Mouse (Mus musculus): Measurements from ENCODE around the gene Adgrl3. TPM values are rescaled to one million over a fixed set of nuclear protein-coding genes. Genes with fewer than 3 reads are reported as not detected.

Gene Adgrl3
- polyA plus RNA-seq, 1 experiment from 2014 or later, result 62.9 TPM

GRCm38 (mm10) chr5:81043875-81044274 is 23.9 kb downstream of the Adgrl3 start:
- ATAC-seq (ENCODE audit: insufficient number of reproducible peaks, insufficient read depth, low FRiP score, low TSS enrichment, low read depth), result no peak
- Histone ChIP-seq H3K36me3 (no peaks in the 10 kb centered on the region), H3K4me1 (replicated peaks) (no peaks in the 10 kb centered on the region), H3K9me3 (no peaks in the 10 kb centered on the region), H3K27me3 (no peaks in the 10 kb centered on the region), H3K27ac (no peak overlapping the region), H3K9ac (replicated peaks) (no peak overlapping the region), H3K4me2 (no peak overlapping the region), H3K4me3 (replicated peaks) (no peak overlapping the region)

- 87% methylated on average over 4 of the region's 4 CpGs for WGBS
- Histone ChIP-seq H3K27me3 (no peaks in the 10 kb centered on the region), H3K4me1 (replicated peaks) (no peaks in the 10 kb centered on the region), H3K4me3 (replicated peaks) (no peak overlapping the region), H3K27ac (no peak overlapping the region), H3K4me2 (no peak overlapping the region), H3K9me3 (no peaks in the 10 kb centered on the region), H3K9ac (replicated peaks) (no peak overlapping the region), H3K36me3 (no peaks in the 10 kb centered on the region)
- no peak for ATAC-seq (ENCODE audit: insufficient number of reproducible peaks, insufficient read depth, low FRiP score, low TSS enrichment, low read depth)
Observed at GRCm38 (mm10) chr5:81046128-81046527, 26.2 kb downstream of the Adgrl3 start.

- Histone ChIP-seq H3K4me3 (replicated peaks) (no peak overlapping the region), H3K9me3 (no peaks in the 10 kb centered on the region), H3K4me1 (replicated peaks) (no peaks in the 10 kb centered on the region; the same call in 1 of the 2 replicates), H3K9ac (replicated peaks) (no peak overlapping the region), H3K36me3 (no peaks in the 10 kb centered on the region), H3K4me2 (no peak overlapping the region), H3K27me3 (no peaks in the 10 kb centered on the region), H3K27ac (no peak overlapping the region)
- ATAC-seq (ENCODE audit: insufficient number of reproducible peaks, insufficient read depth, low FRiP score, low TSS enrichment, low read depth), result no peak
- WGBS, result 74% methylated on average over 4 of the region's 4 CpGs
Observed at GRCm38 (mm10) chr5:81054628-81055027, 34.7 kb downstream of the Adgrl3 start.

GRCm38 (mm10) chr5:81055253-81055652 is 35.3 kb downstream of the Adgrl3 start:
- Histone ChIP-seq H3K36me3 (no peaks in the 10 kb centered on the region), H3K27ac (no peak overlapping the region), H3K9ac (replicated peaks) (no peak overlapping the region), H3K4me1 (replicated peaks) (no peaks in the 10 kb centered on the region; the same call in 1 of the 2 replicates), H3K9me3 (no peaks in the 10 kb centered on the region), H3K4me2 (no peak overlapping the region), H3K27me3 (no peaks in the 10 kb centered on the region), H3K4me3 (replicated peaks) (no peak overlapping the region)
- WGBS, result 84% methylated on average over 2 of the region's 2 CpGs
- ATAC-seq (ENCODE audit: insufficient number of reproducible peaks, insufficient read depth, low FRiP score, low TSS enrichment, low read depth), result no peak

- Histone ChIP-seq H3K27me3 (no peaks in the 10 kb centered on the region), H3K4me2 (no peak overlapping the region), H3K27ac (no peak overlapping the region), H3K4me1 (replicated peaks) (peaks cover 6% of the 10 kb centered on the region; the same call in 1 of the 2 replicates), H3K36me3 (no peaks in the 10 kb centered on the region), H3K9ac (replicated peaks) (no peak overlapping the region), H3K4me3 (replicated peaks) (no peak overlapping the region), H3K9me3 (no peaks in the 10 kb centered on the region)
- 65% methylated on average over 2 of the region's 2 CpGs for WGBS
- no peak for ATAC-seq (ENCODE audit: insufficient number of reproducible peaks, insufficient read depth, low FRiP score, low TSS enrichment, low read depth)
Observed at GRCm38 (mm10) chr5:81058122-81058521, 38.2 kb downstream of the Adgrl3 start.

DNA sequence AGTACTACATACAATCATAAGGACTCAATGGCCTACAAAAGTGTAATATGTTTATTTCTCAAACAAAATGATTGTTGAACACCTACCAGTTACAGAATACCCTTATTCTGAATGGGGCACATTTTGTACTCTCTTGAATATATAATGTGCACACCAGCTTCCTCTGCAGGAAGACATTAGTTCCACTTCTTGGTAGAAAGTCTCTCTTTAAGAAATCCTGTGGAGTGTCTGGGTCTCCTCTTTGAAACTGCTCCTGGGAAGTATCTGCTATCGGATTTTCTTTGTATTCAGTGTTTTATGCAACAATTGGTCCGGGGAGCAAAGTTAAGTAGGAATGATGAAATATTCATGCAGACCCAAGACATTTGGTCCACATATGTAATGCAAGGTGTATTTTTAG is 41.0 kb downstream of the Adgrl3 start:
- H3K4me3 ChIP-seq (replicated peaks), result no peak overlapping the region
- H3K4me2 ChIP-seq, result no peak overlapping the region
- no peaks in the 10 kb centered on the region for H3K9me3 ChIP-seq
- H3K27me3 ChIP-seq, result no peaks in the 10 kb centered on the region
- no peak overlapping the region for H3K9ac ChIP-seq (replicated peaks)
- ATAC-seq (ENCODE audit: insufficient number of reproducible peaks, insufficient read depth, low FRiP score, low TSS enrichment, low read depth), result no peak
- H3K4me1 ChIP-seq (replicated peaks), result peaks cover 6% of the 10 kb centered on the region; the same call in 1 of the 2 replicates
- WGBS, result 68% methylated on average over 2 of the region's 2 CpGs
- no peaks in the 10 kb centered on the region for H3K36me3 ChIP-seq
- H3K27ac ChIP-seq, result no peak overlapping the region

GRCm38 (mm10) chr5:81061386-81061785 is 41.4 kb downstream of the Adgrl3 start:
- H3K4me1 ChIP-seq (replicated peaks), result peaks cover 6% of the 10 kb centered on the region; the same call in 1 of the 2 replicates
- H3K27ac ChIP-seq, result no peak overlapping the region
- H3K4me2 ChIP-seq, result no peak overlapping the region
- no peaks in the 10 kb centered on the region for H3K36me3 ChIP-seq
- no peak overlapping the region for H3K9ac ChIP-seq (replicated peaks)
- ATAC-seq (ENCODE audit: insufficient number of reproducible peaks, insufficient read depth, low FRiP score, low TSS enrichment, low read depth), result no peak
- no peak overlapping the region for H3K4me3 ChIP-seq (replicated peaks)
- H3K27me3 ChIP-seq, result no peaks in the 10 kb centered on the region
- no peaks in the 10 kb centered on the region for H3K9me3 ChIP-seq

- no peak for ATAC-seq (ENCODE audit: insufficient number of reproducible peaks, insufficient read depth, low FRiP score, low TSS enrichment, low read depth)
- 90% methylated on average over 2 of the region's 2 CpGs for WGBS
- Histone ChIP-seq H3K27me3 (no peaks in the 10 kb centered on the region), H3K36me3 (no peaks in the 10 kb centered on the region), H3K9me3 (no peaks in the 10 kb centered on the region), H3K4me1 (replicated peaks) (peaks cover 18% of the 10 kb centered on the region; the same call in 1 of the 2 replicates), H3K9ac (replicated peaks) (no peak overlapping the region), H3K4me3 (replicated peaks) (no peak overlapping the region), H3K4me2 (no peak overlapping the region), H3K27ac (no peak overlapping the region)
Observed at GRCm38 (mm10) chr5:81064026-81064425, 44.1 kb downstream of the Adgrl3 start.

DNA sequence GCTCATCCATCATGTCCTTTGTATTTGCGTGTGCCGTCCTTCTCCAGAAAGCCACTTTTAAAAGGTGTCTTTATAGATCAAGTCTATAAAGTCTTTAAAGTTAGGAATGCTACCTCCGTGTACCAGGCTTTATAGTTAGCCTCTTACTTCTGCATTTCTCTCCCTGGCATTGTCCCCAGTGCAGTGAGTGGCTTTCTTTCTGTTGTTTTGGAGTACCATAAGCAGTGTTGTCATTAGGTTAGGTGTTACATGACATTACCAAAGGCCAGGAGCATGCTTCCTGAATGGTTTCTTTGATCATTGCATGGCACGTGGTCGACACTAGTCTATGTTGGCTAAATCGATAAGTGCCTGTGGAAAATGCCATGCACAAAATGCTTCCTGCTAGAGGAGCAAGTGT is 48.2 kb downstream of the Adgrl3 start:
- Histone ChIP-seq H3K4me1 (replicated peaks) (peaks cover 12% of the 10 kb centered on the region; the same call in 1 of the 2 replicates), H3K9ac (replicated peaks) (no peak overlapping the region), H3K27ac (no peak overlapping the region), H3K9me3 (no peaks in the 10 kb centered on the region), H3K36me3 (no peaks in the 10 kb centered on the region), H3K4me3 (replicated peaks) (no peak overlapping the region), H3K27me3 (no peaks in the 10 kb centered on the region), H3K4me2 (no peak overlapping the region)
- no peak for ATAC-seq (ENCODE audit: insufficient number of reproducible peaks, insufficient read depth, low FRiP score, low TSS enrichment, low read depth)
- 22% methylated on average over 6 of the region's 6 CpGs for WGBS

DNA sequence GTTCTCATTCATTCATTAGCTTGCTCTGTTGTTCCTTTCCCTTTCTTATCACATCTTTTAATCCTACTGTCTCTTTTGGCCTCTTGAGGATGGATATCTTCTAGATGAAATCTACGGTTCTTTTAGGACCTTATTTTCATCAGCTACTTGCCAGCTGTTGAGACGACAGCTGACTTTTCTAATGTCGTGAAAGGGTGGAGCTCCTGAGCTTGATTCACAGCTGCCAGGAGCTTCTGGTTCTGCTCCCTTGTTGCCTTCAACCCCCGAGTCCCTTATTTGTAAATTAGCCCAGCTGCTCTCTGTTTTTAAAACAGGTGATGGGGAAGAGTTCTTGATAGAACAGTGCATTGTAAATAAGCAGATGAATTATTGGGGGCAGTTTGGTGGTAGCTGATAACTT is 48.9 kb downstream of the Adgrl3 start:
- WGBS, result 34% methylated on average over 4 of the region's 4 CpGs
- H3K9me3 ChIP-seq, result no peaks in the 10 kb centered on the region
- no peak for ATAC-seq (ENCODE audit: insufficient number of reproducible peaks, insufficient read depth, low FRiP score, low TSS enrichment, low read depth)

GRCm38 (mm10) chr5:81072888-81073287 is 53.0 kb downstream of the Adgrl3 start:
- H3K4me2 ChIP-seq, result no peak overlapping the region
- no peaks in the 10 kb centered on the region for H3K9me3 ChIP-seq
- no peak overlapping the region for H3K9ac ChIP-seq (replicated peaks)
- no peak overlapping the region for H3K4me3 ChIP-seq (replicated peaks)
- no peaks in the 10 kb centered on the region for H3K36me3 ChIP-seq
- no peak overlapping the region for H3K27ac ChIP-seq
- peaks cover 9% of the 10 kb centered on the region for H3K4me1 ChIP-seq (replicated peaks)
- WGBS, result 79% methylated on average over 5 of the region's 5 CpGs
- H3K27me3 ChIP-seq, result no peaks in the 10 kb centered on the region
- no peak for ATAC-seq (ENCODE audit: insufficient number of reproducible peaks, insufficient read depth, low FRiP score, low TSS enrichment, low read depth)

More for the DNA sequence above, 48.9 kb downstream of the Adgrl3 start:
- Histone ChIP-seq H3K4me2 (no peak overlapping the region), H3K4me1 (replicated peaks) (peaks cover 12% of the 10 kb centered on the region; the same call in 1 of the 2 replicates), H3K9ac (replicated peaks) (no peak overlapping the region), H3K4me3 (replicated peaks) (no peak overlapping the region), H3K27me3 (no peaks in the 10 kb centered on the region), H3K36me3 (no peaks in the 10 kb centered on the region), H3K27ac (no peak overlapping the region)

- Histone ChIP-seq H3K27me3 (no peaks in the 10 kb centered on the region), H3K27ac (no peak overlapping the region), H3K9me3 (no peaks in the 10 kb centered on the region), H3K4me1 (replicated peaks) (peaks cover 4% of the 10 kb centered on the region; the same call in 1 of the 2 replicates), H3K4me3 (replicated peaks) (no peak overlapping the region), H3K36me3 (no peaks in the 10 kb centered on the region), H3K9ac (replicated peaks) (no peak overlapping the region), H3K4me2 (no peak overlapping the region)
- no peak for ATAC-seq (ENCODE audit: insufficient number of reproducible peaks, insufficient read depth, low FRiP score, low TSS enrichment, low read depth)
- WGBS, result 80% methylated on average over 1 of the region's 1 CpGs
Observed at GRCm38 (mm10) chr5:81073875-81074274, 53.9 kb downstream of the Adgrl3 start.
